Mouse (Mus musculus) cerebellum, adult 11 months (tissue): ENCODE measurements around the gene Nme1.

Experiments
- DNase-seq: peaks from one replicate; pipeline ENCODE4 v3.0.0; 2022

The Nme1 gene

DNA sequence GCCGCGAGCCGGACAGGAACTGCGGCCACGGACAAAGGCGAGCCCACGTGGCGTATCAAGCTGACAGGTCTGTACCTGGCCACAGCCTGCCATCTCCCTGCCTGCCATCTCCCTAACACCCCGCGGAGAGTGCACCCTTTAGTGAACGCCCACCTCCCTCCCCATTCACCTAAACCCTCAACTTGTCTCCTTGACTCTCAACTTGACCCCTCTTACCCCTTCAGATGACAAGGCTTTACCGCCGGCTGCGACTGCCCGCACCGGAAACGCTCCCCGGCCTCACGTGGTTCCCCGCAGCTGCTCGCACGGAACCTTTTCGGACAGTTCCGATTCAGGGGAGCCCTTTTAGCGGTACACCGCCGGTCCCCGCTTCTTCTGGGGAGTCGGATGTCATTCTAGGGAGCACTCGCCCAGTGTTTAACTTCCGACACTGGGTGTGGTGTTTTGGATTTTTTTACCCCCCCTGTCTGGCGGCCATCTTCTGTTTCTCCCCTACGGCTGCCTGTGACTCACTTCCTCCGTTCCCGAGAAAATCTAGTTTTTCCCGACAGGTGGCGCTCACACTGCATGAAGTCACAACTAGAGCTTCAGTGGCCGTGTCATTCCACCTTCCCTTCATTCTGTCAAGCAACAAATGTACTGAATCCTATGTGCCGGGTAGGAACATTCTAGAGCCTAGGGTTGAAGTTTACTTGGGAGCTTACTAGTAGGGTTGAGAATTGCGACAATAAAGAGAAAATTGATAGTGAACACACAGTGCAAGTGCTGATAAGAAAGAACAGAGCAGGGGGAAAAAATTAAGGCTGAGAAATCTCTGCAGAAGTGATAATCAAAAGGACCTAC lies at the start of gene Nme1, which contains the start of gene Gm20390:
Gene Nme1, minus strand, starts transcription at position 517 of the 843 bp plus-strand sequence.
Gene Gm20390, minus strand, starts transcription at position 289 of the 843 bp plus-strand sequence.
- peak; percentile 97 for DNase-seq

DNA sequence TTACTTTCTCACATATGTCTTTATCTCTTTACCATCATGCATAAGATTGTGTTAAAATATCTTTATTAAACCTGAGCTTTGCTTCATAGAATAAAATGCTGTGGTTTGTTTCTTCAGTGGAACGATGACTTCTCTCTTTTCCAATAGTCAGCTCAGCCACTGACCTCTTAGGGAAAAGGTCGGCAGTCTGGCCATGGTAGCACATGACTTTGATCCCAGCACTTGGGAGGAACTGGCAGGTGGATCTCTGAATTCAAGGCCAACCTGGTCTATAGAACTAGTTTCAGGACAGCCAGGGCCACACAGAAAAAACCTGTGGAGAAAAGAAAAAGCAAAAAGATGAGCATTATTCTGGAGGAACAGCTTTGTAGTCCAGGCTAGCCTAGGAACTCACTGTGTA lies 35.0 kb upstream of the Nme1 start:
- no peak for DNase-seq

DNA sequence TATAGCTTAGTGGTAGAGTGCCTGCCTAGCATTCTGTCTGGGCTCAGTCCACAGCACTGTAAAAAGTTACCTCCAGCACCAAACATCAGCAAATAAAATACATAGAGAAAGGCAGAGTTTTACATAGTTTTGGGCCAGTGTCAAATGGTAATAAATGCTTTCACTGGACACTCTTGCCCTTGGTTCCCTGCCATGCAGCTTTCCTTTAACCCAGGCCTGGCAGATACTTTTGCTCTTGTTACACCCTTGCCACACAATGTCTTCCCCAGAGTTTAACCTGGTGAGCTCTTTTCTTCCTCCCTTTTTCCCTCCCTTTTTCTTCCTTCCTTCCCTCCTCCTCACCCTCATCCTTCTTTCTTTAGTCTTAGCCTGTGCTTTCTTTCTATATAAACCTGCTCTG lies 31.0 kb upstream of the Nme1 start:
- DNase-seq = no peak

DNA sequence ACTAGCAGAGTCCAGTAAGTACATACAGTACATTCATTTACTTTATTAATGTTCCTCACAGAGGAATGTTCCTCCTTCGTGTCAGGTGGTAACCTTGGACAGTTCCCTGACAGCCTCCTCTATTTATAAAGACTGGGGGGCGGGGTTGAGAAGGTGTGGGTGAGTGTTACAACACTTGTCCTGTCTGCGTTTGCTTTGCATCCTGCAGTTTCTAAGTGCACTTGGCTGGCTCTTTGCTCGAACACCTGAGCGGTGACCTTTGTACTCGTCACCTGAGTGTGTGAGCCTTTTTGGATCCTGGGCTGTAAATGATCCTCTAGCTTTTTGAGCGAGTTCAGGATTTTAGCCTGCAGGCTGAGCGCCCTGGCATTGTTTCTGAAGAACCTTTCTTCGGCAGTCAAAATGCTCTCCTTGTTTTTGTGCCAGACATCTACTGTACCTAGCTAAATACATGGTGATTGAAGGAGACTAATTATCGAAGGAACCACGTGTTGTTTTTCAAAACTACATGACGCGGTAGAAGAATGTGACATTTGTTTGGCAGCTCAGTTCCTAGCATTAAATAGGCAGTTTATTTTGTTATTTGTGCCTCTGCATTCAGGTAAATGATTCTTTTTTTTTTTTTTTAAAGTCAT lies 28.9 kb upstream of the Nme1 start:
- DNase-seq = no peak

DNA sequence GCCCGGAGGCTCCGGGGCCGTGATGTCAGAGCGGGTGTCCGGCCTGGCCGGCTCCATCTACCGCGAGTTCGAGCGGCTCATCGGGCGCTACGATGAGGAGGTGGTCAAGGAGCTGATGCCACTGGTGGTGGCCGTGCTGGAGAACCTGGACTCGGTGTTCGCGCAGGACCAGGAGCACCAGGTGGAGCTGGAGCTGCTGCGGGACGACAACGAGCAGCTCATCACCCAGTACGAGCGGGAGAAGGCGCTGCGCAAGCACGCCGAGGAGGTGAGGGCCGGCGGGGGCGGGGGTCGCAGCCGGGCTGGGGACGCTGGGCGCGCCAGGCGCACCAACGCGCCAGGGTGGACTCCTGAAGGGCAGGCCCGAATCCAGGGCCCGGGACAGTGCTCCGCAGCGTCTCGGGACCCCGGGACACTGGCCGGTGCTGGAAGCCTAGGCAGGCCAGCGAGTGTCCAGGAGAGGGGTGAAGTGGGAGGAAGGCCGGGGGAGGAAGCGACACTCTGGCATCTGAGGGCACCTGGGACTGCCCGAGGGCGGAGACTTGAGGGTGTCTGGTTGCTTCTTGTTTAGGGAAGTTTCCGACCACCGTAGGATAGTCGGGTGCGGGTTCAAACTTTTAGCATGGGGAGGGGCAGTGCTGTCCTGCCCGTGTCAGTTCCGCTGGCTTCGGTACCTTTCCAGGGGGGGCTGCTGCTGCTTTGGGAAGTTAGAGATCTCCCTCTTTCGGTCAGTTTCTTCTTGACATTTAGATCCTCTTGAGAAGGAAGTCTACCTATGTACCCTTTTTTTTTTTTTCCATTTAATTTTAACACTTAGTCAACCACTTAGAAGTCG lies 28.2 kb upstream of the Nme1 start:
- peak; percentile 66 for DNase-seq

DNA sequence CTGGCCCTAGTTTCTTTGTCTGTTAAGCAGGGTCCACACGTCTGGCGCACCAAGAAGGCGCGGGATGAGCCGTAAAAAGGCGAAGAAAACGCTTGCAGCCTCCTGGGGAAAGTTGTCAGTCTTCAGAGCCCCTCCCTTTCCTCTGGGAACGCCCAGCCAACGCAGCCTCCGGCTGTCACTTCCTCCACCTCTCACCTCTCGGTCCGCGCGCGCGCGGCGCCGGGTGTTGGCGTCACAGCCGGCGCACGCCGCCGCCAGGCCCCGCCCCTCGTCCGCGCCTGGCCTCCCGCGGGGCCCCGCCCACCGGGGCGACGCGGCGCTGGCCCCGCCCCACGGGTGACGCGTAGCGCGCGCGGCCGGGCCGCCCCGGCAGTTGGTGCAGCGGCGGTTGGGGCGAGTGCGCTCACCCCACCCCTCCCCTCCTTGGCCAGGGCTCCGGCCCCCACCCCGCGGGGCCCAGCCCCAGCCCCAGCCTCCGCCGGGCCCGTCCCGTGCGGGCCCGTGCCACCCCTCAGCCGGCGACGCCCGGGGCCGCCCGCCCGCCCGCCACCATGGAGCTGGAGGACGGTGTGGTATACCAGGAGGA lies 27.5 kb upstream of the Nme1 start, which contains the start of gene Spag9:
Gene Spag9, plus strand, starts transcription at position 372 of the 586 bp plus-strand sequence.
- DNase-seq = peak; percentile 92

DNA sequence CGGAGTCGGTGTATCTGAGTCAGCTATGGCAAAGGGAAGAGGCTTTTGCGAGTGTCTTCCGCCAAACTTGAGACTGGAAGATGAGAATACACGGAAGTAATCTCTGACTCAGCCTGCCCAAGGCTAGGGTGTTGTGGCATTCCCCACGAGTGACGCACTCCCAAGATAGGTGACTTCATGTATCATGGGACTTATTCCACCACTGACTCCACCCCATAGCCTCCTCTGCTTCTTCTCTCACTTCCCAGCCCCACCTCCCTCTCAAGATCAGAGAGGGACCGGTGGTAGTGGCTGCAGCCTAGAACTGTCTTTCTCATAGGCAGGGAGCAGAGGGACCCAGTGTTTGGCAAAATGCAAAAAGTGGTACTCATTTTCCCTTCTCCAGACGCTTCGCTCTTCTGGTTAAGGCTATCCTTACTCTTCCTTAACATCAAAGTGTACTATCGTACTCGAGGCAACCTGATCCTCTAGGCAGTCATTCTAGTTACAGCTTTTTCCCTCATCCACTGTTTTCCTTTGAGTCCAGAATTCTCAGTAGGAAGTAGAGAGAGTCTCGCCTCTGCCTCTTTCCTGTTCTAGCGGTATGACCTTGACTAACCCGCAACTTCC lies 26.9 kb upstream of the Nme1 start:
- DNase-seq = peak; percentile 65

DNA sequence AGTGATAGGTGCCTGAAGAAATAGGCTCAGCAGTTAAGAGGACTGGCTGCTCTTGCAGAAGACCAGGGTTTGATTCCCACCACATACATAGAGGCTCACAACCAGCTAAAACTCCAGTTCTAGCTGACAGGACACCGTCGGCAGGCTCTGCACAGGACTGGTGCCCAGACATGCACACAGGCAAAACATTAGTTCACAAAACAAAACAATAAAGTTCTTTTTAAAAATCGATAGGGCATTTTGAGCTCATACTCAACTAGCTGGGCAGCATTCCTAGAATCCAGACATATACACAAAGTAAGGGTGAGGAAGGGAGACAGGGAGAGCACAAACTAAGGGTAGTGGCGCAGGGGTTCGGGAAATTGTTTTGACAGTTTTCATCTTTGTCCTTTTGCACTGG lies 26.2 kb upstream of the Nme1 start:
- DNase-seq = no peak

DNA sequence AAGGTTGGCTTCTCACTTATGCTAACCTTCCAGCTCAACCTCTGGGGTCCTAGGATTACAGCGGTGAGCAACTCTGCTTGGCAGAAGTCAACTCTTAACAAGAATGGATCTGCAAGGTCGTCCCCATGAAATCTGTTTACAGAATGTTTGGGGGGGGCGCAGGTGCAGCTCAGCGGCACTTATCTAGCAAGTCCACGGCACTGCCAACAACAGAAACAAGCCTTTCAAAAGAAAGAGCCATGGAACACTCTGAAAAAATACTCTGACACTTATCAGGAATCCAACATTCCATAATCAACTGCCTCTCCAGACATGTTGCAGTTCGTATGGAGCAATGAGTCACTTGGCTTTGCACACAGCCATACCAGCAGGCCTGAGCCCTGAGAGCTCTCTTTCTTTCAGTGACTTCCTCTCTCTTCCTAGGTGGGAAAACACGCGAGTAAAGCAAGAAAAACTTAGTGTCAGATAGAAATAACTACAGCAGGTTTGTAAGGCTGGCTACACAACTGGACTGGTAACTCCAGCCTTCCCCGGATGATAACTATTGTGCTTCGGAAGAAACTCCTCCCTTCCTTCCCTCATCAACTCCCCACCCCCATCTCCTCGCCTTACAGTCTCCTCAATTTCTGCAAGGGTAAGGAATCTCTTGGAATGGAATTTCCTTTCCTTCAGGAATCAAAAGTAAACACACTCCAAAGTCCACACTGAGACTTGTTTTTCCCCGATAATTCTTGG lies 20.2 kb upstream of the Nme1 start:
- DNase-seq = no peak

DNA sequence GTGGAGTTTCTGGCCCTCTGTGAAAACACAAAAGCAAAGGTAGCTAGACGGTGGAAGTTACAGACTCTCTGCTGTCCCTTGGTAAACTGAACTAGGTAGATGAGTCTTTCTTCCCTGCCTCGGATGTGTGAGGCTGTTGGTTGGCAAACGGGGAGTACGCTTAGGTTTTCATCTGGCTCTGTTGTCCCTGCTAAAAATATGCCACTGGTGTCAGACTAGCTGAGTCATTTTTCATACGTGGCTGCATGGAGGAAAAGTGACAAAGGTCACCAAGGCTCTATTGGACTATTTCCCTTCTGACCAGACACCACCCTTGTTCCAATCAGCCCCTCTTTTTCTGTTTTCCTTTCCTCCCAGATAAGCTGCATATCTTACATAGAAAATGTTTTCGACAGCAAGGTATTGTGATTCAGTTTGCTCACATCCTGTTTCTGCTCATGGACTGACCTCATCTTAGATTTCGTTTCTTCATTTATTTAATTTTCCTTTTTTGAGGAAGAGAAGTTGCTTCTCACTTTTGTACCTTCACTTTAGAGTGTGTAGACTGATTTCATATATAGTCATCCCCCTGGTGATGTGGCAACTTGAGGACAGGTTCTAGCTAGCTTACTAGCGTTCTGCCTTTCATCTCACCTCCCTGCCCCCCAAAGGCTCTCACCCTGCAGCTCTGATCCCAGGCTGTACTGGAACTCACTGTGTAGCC lies 19.5 kb upstream of the Nme1 start:
- no peak for DNase-seq

DNA sequence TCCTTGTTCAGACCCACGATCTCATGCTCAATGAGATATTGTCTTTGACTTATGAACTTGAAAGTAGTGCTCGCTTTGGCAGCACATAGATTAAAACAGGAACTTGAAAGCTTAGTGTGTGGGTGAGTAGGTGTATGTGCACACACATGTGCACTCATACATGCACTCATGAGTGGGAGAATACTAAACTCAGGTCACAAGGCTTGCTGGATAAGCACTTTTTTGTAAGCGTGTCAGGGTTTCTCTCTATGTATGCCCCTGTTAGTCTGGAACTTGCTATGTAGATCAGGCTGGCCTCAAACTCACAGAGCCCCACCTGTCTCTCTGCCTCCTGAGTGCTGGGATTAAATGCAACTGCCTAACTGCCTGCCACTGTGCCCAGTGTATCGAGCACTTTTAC lies 18.7 kb upstream of the Nme1 start:
- DNase-seq = no peak

DNA sequence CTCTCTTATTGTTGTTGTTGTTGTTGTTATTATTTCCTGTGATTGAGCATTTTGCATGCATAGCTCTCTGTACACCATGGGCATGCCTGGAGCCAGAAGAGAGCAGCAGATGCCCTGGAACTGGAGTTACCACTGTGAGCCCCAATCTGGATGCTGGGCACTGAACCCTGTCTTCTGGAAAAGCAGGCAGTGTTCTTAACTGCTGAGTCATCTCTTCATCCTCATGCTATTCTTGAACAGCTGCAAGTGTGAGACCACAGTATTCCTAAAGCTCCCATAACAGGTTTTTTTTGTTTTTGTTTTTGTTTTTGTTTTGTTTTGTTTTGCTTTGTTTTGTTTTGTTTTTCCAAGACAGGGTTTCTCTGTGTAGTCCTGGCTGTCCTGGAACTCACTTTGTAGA lies 18.0 kb upstream of the Nme1 start:
- DNase-seq = no peak

DNA sequence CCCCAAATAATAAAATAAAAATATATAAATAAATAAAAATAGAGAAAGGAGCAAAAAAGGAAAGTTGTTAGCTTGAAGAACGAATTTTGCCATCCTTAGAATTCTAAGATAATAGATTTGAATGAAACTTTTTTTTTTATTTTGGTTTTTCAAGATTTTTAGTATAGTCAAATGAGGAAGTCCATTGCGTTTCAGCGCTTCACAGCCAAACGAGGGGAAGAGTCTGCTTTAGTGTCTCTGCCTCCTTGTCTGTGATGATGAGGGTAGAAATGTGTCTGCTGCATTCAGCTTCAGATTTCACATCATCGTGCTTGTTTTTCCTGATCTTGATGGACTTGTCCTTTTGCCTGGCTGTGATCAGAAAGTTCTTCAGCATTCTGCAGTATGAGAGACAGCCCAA lies 16.9 kb upstream of the Nme1 start:
- no peak for DNase-seq

DNA sequence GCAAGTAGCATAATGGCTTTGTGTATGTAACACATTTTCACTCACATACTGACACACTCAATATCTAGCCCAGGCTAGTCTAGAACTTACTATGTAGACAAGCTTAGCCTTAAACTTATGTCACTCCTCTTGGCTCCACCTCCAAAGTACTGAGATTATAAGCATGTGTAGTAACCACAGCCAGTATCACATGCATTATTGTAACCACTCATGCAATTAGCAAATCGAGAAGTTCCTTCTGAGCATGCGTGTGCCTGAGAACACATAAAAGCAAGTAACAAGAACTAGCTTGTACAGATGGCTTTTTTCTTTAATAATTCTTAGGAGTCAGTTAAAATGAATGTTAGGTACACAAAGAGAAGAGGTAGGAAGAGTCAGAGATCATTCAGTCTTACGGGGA lies 16.3 kb upstream of the Nme1 start:
- no peak for DNase-seq

DNA sequence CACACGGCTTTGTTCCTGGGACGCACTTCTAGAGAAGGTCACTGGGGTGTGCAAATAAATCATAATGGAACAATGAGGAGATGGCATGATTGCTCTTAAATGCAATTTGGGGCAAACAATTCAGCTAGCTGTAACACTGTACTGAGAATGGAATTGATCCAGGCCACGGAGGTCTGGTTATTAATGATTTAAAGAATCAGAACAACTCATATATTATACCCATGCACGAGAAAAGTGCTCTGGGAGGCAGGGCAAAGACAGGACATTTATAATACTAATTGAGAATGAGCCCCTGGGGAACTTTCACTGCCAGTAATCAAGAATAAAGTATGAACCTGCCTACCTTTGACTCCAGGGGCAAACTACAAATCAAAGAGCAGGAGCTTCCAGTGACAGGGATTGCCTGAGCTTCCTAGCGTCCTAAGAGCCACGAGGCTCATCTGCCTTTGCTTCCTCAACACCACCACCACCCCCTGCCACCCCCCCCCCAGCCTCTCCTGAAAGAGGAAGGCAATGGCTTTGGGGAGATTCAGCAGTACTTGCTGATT lies 11.3 kb upstream of the Nme1 start:
- no peak for DNase-seq

DNA sequence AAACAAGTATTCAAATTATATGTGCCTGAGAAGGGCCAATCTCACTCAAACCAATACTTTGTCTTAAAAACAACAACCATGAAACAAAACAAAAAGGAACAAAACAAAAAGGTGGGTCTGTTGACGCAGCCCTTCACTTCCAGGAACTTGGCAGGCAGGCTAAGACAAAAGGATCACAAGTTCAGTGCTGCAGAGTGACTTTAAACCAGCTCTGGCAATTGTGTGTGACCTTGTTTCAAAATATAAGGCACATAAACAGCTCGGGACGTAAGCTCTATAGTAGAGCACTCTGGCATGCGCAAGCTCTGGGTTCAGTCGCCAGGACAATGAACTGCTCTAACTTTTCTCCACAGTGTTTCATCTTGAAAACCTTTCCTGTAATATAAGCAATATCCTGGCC lies 4.6 kb upstream of the Nme1 start:
- DNase-seq = no peak

DNA sequence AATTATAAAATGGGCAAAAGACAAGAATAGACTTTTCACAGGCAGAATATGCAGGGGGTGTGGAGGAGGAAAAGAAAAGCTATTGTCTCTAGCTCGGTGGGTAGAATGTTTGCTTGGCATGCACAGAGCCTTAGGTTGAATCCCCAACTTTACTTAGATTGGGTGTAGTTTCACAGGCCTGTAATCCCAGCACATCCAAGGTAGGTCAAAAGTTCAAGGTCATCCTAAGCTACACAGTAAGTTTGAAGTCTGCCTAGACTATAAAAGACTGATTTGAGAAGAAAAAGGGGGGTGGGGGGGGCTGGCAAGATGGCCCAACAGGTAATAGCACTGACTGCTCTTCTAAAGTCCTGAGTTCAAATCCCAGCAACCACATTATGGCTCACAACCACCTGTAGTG lies 1.5 kb upstream of the Nme1 start:
- DNase-seq = no peak

DNA sequence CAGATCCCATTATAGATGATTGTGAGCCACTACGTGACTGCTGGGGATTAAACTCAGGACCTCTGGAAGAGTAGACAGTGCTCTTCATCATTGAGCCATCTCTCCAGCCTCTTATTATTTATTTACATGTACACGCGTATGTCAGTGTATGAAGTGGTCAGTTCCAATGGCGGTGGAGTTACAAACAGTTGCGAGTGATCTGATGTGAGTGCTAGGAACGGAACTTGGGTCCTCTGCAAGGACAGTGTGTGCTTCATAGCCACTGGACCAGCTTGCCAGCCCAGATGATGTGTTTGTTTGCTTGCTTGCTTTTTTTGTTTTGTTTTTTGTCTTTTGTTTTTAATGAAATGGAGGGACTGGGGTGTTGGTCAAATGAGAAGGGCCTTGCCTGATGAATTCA lies 850 bp upstream of the Nme1 start:
- DNase-seq = no peak

DNA sequence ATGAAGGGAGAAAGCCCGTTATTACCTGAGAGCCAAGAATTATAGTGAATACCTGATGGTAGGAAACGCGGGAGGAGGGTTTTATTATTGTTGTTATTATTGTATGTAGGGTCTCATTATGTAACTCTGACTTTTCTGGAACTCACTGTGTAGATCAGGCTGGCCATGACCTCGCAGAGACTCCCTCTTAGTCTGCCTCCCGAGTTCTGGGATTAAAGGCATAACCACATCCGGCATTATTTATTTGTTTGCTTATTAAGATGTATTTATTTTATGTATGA lies 467 bp upstream of the Nme1 start:
- DNase-seq = no peak

DNA sequence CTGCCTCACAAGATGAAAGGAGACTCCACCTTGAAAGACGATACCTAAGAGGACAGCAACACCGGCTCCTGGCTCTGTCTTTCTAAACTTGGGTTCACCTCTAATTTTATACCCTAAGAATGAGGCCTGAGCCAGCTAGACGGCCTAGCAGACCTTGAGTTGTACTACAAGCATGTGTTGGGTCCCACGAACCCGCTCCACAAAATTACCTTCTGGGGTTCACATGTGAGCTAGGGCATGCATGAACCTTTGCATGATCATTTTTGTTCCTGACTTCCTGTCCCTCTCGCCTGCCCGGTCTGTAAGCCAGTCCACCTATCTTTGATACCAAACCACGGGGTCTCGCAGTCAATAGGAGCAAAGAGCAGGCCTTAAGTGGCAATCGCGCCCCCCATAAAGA lies 940 bp downstream of the Nme1 start:
- no peak for DNase-seq

DNA sequence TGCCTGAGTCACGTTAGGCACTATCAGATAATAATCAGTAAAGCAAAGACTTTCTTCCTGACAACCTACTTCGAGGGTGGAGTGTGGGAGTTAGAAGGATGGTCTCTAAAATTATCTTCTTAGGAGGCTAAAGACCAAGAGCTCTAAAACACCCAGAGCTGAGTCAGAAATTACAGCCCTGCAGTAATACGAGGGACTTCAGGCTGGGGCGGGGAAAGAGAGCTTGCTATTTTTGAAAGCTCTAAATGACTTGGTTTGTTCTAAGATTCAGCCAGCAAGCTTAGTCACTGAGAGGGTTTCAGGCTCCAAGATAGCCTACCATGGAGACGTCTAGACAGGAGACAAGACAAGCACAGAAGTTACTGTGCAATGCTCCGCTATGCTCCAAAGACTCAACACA lies 2.9 kb downstream of the Nme1 start:
- no peak for DNase-seq
